Mouse (Mus musculus): ENCODE results near the gene Sgk1.
"Not testable (repeated sequence)": the region's sequence is repeated elsewhere in the genome, so short reads cannot be mapped to it uniquely, and the experiment has no call there.

Gene Sgk1

DNA sequence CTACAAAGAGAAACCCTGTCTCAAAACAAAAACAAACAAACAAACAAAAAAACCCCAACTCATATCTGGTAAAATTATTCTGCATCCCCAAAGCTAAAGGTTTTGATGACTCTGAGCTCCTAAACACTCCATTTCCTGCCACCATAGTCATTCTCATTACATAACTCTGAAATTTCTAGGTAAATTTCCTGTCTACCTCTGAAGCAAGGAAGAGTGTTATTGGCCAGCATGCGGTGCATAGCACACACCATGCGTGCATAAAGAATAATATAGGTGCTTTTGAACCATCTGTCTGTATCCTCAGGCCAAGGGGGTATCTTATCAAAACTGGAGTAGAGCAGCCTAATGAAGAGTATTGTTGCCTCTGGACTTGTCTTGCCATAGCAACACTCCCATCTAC, 13.8 kb upstream of the Sgk1 start:
- DNase-seq (ENCODE audit: low read depth), result no peak

DNA sequence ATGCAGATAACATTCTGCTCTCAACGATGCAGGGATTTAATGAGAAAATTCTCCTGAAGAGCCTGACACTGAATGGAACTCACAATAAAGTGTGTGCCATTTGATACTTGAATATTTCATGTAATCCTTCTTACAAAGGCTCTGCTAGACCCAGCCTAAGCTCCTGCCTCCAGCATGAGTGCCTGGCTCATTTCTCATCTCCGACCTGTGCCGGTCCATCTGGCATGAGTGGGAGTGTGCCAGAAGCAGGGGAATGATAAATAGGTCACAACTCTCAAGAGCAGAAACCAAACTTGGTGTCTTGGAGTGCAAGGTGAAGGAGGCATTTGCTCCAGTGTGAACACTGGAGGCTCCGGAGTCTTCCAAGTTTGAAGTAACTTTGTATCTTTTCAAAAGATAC, 13.4 kb upstream of the Sgk1 start:
- no peak for DNase-seq (ENCODE audit: low read depth)

DNA sequence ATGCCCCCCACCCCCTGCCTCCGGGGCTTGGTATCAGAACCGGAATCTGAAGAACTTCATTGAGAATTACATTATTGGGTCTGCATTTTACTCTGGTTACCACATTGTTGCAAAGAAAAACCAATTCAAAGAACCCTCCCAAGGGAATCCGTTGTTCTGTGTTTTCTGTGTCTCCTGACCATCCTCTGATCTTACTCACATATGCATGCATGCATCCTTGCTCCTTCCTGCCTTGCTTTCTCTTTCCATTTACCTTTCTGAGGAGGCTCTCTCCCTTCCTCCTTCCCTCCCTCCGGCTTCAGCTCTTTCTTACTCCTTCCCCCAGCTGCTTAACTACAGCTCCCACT, 174 bp upstream of the Sgk1 start:
- no peak for DNase-seq (ENCODE audit: low read depth)

DNA sequence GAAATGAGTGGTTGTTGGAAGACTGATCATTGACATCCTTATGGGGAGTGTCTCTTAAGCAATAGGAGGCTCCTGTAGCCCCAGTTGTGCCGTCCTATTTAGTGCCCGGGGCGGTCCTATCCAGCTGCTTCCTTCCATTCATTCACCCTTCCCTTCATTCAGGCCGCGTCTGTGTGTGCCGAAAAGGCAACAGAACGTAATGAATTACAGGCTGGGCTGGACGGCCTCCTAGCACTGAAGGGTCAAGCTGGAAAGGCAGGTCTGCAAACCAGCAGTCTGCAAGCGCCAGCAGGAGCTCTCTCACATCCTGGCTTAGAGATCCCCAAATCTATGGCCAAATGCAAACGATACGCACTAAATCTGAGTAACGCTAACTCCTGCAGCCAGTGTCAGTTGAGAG, 1.6 kb downstream of the Sgk1 start:
- no peak for DNase-seq (ENCODE audit: low read depth)

DNA sequence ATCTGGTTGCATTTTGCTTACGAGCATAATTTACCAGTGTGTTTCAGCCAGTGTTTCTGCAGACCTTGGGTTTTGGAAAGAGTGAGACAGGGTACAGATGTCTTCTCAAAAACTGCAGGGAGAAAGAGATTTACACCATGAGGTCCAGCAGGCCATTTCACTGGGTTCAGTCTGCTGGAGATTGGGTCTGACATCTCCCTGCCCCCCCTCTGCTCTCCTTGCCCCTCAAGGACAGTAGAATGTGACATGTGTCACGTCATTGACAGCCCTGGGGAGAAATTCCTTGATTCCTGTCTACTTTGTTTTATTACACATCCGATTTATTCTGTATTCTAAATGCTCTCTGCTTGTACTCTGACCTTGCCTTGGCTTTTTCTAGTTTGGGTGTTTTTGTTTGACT, 2.5 kb downstream of the Sgk1 start:
- DNase-seq (ENCODE audit: low read depth), result no peak

DNA sequence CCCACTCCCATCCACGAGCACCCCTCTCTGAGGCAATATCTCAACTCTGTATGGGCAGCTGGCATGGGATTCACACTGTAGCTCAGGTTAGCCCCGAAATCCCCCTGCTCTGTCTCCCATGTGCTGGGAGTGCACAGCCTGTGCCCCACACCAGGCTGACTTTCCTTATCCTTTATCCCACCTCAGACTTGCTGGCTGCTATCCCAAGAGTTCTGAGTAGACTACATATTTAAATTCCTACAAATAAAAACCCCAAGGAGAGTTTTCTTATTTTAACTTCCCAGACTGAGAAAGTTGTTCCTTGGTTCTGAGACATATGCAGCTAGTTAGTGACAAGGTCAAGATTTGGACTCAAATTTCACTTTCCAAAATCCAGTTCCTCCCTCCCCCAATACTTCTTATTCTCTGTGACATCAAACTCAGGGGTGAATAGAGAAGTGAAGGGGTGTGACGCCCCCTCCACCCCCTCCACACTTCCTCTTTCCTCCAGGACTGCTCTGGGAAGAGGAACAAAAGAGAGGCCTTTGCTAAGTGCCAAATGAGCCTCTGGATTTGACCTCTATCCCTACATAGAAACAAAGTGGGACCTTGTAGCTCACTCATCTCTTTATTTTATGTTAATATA, 7.3 kb downstream of the Sgk1 start:
- no peak for DNase-seq (ENCODE audit: low read depth)

DNA sequence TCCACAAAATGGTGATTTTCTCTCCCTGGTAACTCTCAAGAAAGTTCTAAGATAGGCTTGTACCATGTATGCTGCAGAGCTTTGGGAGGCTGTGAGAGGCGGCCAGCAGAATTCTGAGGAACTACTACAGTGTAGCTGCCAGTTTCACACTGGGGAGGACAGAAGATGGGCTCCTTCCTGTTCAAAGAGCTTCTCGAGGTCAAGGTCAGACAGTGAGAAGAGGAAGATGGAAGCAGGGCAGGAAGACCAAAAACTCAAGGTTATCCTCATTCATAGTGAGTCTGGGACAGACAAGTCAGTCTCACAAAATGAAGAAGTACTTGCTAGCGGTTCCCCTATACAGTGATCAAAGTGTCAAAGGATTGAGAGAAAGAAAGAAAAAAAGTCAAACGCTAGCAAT, 8.3 kb downstream of the Sgk1 start:
- no peak for DNase-seq (ENCODE audit: low read depth)

DNA sequence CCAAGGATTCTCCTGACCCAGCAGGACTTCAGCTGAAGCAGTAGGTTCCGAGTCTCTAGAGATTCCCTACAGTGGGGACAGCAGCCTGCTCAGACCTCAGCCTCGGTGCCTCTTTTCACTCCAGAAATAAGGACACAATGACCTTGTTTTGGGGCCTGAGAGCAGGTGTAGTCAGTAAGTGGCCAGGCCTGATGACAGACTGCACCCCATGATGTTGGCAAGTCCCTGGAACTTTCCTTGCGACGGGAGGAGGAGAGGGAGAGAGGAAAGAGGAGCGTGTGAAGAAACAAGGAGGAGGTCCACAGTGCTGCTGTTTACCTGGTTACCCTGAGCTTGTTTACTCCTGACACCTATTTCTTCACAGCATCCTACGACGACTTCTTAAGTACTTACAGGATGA, 9.5 kb downstream of the Sgk1 start:
- no peak for DNase-seq (ENCODE audit: low read depth)

DNA sequence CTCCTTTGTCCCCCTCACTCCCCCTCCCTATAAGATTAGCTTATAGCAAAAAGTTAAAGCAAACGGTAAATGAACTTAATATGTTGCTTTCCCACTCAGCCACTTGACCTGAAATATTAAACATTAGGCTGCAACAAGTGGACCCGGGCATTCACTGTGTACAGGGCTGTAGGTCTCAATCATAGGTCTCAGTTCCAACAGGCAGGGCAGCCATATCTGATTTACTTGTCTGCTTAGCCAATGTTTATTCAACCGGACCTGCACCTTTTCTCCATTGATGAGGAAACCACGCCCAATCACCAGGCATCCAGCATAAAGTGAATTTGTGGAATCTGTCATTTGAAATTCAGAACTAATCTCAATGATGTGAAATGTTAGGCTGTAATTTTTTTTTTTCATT, 10.1 kb downstream of the Sgk1 start:
- no peak for DNase-seq (ENCODE audit: low read depth)

DNA sequence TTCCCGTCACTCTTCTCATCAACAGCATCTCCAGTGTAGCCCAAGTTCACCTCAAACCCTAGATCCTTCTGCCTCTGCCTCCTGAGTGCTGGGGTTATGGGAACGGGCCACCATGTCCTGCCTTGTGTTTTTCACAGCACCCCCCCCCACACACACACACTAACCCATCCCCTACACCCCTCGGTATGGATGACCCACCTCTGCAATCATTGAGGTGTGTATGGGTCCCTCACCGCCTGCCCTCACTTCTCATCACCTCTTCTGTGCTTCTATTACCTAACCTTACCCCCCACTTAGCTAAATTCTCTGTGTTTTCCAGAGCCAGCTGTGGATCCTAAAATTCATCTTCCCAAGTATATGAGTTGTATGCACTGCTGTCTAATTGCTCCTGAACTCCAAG, 16.4 kb downstream of the Sgk1 start:
- no peak for DNase-seq (ENCODE audit: low read depth)

DNA sequence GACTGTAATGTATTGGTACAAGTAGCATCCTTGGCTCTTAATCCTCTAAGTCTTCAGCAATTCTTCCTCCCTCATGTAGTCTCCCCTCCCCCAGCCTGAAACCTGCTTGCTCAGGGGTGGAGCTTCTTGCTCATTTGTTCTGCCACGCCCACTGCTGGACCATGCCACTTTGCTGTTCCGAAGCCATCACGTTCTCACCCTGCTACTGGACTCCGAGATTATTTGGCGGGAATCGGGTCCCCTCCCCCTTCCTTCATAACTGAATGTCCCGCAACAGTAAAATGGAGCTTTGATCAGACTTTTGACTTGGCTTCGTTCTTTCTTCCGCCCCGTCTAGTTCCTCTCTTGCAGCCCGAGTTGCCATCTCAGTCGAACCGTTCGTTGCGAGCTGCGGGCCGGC, 16.9 kb downstream of the Sgk1 start:
- not testable (repeated sequence) for DNase-seq (ENCODE audit: low read depth)

DNA sequence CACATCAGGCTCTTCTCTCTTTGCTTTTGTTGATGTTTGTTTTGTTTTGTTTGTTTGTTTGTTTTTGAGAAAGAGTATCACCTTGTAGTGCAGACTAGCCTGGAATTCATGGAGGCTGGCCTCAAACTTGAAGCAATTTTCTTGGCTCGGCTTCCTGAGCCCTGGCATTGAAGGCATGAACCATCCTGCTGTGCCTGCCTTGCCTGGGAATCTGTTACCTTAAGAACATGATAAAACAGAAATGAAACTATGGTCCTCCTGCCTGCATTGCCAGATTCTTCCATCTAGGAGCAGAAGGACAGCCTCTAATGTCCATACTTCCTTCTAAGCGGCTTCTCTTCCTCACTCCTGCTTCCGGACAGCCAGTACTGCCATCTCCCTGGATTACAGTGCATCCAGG, 17.4 kb downstream of the Sgk1 start:
- no peak for DNase-seq (ENCODE audit: low read depth)

DNA sequence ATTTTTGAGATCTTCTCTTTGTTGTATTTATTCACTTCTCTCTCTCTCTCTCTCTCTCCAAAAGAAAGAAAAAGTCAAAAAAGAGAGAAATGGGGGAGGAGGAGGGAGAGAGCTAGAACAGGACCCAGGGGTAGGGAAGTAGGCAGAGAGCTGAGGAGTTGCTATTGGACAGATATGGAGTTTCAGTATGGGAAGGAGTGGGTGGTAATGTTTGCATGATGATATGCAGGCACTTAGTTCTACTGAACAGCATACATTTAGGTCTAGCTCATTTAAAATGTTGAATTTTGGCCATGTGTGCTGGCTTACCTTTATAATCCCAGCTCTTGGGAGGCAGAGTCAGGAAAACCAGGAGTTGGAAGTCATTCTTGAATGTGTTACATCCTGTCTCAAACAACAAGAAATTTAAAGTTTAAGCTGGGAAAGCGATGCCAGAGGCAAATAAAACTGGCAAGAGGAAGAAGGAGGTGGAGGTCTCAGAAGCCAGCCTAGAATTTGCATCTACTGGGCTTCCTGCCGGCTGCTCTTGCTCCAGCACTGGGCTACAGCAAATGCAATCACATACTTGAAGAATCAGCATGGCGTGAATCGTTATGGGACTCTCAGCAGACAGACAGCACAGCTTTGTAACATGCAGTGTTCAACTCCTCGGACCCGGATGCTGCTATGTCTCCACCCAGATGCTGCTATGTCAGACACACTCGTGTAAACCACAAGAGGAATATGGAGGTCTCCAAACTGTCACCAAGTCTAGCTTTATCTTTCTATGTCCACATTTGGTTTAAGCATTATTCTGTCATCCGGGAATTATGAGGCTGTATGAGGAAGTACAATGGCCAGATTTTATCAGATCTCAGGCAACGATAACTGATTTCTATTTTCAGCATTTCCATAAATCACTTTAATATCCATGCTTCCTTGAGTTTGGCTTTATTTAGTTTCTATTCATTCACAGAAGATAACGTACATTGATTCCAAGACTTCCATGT, 20.5 kb downstream of the Sgk1 start:
- DNase-seq (ENCODE audit: low read depth), result no peak

DNA sequence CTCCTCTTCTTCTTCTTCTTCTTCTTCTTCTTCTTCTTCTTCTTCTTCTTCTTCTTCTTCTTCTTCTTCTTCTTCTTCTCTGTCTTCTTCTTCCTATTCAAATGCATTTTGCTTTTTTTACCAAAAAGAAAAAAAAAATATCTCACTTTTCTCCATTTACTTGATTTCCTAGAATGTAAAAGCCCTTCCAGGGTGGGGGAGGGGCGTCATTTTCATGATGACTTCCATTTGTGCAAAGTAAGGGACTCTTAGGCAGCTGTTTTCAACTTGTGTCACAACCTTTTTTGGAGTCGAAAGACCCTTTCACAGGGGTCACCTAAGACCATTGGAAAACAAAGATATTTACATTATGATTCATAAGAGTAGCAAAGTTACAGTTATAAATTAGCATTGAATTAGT, 22.2 kb downstream of the Sgk1 start:
- no peak for DNase-seq (ENCODE audit: low read depth)

DNA sequence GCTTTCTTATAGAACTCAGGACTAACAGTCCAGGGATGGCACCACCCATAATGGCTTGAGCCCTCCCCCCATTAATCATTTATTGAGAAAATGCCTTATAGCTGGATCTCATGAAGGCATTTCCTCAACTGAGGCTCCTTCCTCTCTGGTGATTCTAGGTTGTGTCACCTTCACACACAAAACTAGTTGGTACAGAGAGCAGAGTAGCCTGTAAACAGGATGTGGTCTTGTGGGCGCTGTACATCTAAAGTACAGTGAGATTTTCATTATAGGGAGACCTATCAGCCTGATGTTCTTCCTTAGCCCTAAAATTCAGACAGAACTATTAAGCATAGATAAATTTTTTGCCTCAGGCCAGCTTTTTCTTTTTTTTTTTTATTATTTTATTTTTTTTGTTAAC, 23.6 kb downstream of the Sgk1 start:
- DNase-seq (ENCODE audit: low read depth), result no peak

DNA sequence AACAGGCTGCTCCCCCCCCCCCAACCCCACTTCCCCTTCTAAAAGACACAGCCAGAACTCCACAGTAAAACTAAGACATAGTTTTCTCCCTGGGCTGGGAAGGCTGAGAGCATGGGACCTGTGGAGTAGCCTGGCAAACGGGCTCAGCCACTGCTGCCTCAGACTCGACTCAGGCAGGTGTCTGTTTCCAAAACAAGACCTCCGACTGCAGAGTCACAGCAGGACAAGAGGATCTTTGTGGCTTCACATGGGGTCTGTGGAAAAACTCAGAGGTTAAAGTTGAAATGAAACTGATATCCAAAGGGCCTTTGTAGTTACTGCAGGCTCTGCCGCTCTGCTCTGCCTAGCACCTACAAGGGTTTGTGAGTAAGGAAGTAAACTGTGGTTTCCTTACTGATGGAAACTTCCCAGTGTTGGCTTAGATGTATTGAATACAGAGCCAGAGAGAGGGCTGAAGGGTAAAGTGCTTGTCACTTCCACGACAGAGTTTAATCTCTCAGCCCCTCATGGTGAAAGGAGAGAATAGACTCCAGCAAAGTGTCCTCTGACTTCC, 25.0 kb downstream of the Sgk1 start:
- no peak for DNase-seq (ENCODE audit: low read depth)

DNA sequence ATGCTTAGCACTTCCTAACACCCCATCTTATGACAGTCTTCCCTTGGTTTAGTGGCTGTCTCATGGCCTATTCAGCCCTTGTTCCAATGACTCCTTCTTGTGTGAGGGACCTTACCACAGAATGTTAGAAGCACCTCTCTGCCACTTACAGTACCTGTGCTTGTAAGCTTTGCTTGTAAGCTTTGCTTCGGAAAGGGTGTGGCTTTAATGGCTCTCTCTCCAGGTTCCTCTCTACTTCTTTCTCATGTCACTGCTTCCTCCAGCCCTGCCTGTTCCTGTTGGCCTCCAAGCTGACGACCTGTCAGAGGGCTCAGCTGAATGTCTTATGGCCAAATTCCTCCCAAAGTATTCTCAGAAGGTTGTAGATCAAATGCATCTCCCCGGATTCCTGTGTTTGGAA, 25.8 kb downstream of the Sgk1 start:
- DNase-seq (ENCODE audit: low read depth), result no peak

DNA sequence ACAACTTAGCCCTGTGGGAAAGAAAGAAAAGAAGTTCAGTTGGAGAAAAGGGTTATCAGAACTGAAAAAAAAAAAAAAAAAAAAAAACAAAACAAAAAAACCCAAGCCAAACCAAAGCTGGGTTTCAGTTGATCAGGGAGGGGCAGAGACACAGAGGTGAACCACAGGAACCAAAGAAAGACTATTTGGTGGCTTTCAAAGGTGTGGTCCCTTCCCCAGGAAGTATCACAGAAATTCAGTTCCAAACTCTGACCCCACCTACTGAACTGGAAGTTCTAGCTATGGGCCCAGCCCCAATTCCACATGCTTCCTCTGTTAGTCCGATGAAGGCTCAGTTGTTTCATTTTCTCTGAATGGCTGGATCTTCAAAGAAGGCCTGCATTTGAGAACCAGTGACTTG, 26.7 kb downstream of the Sgk1 start:
- no peak for DNase-seq (ENCODE audit: low read depth)

DNA sequence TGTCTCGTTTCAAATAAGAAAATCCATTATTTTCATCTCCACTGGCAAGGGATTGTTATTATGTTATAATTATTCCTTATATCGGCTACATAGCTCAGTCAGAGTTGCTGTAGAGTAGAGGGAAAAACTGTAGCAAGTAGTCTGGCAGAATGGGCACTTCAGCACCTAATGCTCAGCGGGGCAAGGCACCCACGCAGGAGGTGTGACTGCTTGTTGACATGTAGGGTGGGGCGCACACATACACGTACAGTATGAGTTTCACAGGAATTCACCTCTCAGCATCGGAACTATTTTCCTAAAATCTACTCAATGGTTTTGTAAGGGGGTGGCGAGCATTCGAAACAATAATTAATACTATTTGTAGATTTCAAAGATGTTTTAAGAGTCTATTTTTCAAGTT, 28.4 kb downstream of the Sgk1 start:
- DNase-seq (ENCODE audit: low read depth), result no peak

DNA sequence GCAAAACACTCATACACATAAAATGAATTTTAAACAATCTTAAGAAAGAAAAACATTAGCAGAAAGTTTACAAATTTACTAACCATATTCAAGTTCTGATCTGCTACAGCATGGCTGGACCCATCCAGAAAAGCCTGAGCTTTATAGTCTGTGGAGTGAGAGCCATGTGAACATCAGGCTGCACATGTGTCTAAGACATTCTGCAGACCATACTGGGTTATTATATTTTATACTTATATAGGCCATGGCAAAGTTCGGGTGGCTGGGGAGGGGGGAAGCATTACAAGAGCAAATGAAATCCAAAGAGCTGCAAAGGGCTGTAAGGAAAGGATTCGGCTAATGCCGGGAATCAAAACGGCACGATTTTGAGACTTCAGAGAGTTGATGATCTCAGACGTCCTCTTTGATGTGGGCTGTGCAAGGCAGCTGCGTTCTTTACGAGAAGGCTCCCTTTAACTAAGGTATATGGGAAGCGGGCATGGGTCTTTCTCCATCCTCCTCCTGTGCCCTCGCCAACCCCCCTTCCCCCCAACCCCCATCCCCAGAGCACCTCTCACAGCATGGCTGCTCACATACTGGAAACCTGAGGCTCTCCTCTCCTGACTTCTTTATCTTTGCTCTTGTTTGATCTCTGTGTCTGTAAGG, 29.4 kb downstream of the Sgk1 start:
- DNase-seq (ENCODE audit: low read depth), result no peak

DNA sequence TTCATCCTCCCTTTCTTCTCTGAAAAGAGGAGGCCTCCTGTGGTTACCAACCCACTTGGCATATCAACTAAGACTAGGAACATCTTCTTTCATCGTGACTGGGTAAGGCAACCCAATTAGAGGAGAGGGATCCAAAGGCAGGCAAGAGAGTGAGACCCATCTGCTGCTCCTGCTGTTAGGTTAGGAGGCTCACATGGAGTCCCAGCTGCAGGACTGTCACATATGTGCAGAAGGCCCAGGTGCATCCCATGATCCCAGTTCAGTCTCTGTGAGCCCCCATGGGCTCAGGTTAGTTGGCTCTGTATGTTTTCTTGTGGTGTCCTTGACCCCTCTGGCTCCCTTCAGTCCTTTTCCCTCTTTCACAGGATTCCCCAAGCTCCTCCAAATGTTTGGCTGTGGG, 32.8 kb downstream of the Sgk1 start:
- no peak for DNase-seq (ENCODE audit: low read depth)

DNA sequence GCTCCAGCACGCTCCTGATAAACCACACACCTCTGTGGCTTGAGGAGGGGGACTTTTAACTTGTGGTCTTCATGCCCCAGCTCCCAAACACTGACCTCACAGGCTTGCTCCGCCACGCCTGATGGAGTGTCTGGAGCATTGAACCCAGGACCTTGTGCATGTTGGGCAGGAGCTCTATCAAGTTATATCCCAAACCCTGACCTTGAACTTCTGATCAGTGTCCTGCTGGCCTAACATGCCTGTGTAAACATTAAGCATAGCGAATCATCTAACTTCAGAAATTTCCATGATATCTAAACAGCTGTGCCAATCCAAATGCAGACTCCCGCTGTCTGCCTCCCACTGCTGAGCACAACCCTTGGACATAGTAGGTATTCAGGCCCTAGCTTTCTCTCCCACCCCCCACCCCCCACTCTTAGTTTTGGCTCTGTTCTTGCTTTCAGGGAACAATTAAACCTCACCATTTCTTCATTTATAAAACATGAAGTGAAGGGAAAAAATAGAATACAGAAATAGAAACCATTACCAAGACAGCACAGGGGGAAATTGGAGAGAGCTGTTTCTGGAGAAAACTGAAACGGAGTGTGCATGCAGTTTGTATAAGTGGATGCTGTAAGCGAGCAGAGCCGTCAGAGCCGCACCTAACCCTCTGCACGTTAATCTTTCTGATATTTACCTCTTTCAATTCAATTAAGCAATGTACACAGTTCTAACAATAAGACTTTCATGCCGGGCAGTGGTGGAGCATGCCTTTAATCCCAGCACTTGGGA, 34.5 kb downstream of the Sgk1 start:
- no peak for DNase-seq (ENCODE audit: low read depth)

All from fibroblast of lung, adult 2 months (primary cell).